Mouse (Mus musculus): ENCODE data around the gene 4930455H04Rik. TPM values are rescaled to one million over a fixed set of nuclear protein-coding genes. Genes with fewer than 3 reads are reported as not detected.

4930455H04Rik gene
- total RNA-seq, 2 experiments from 2014 or later: not detected

- no peak for ATAC-seq (ENCODE audit: poor library complexity, severe bottlenecking)
Observed at GRCm38 (mm10) chr3:116966225-116966624, 1.8 kb upstream of the 4930455H04Rik start.

- ATAC-seq (ENCODE audit: poor library complexity, severe bottlenecking): no peak
Observed at GRCm38 (mm10) chr3:116966800-116967199, 1.3 kb upstream of the 4930455H04Rik start.

GRCm38 (mm10) chr3:116967436-116967835 is 631 bp upstream of the 4930455H04Rik start:
- no peak for ATAC-seq (ENCODE audit: poor library complexity, severe bottlenecking)

GRCm38 (mm10) chr3:116968540-116968997 is 502 bp downstream of the 4930455H04Rik start, which contains the start of gene Palmd:
TSS of gene Palmd (minus strand) at chr3:116968987.
- no peak for ATAC-seq (ENCODE audit: poor library complexity, severe bottlenecking)

GRCm38 (mm10) chr3:116969003-116969402 is 936 bp downstream of the 4930455H04Rik start:
- ATAC-seq (ENCODE audit: poor library complexity, severe bottlenecking): no peak

- no peak for ATAC-seq (ENCODE audit: poor library complexity, severe bottlenecking)
Observed at GRCm38 (mm10) chr3:116969786-116970185, 1.7 kb downstream of the 4930455H04Rik start.

- ATAC-seq (ENCODE audit: poor library complexity, severe bottlenecking): no peak
Observed at GRCm38 (mm10) chr3:116981811-116982575, 13.9 kb downstream of the 4930455H04Rik start.

GRCm38 (mm10) chr3:116985042-116985455 is 17.0 kb downstream of the 4930455H04Rik start:
- no peak for ATAC-seq (ENCODE audit: poor library complexity, severe bottlenecking)

- ATAC-seq (ENCODE audit: poor library complexity, severe bottlenecking): no peak
Observed at GRCm38 (mm10) chr3:116985741-116986140, 17.7 kb downstream of the 4930455H04Rik start.

GRCm38 (mm10) chr3:116986451-116986850 is 18.4 kb downstream of the 4930455H04Rik start:
- ATAC-seq (ENCODE audit: poor library complexity, severe bottlenecking): no peak

GRCm38 (mm10) chr3:116988221-116988620 is 20.2 kb downstream of the 4930455H04Rik start:
- ATAC-seq (ENCODE audit: poor library complexity, severe bottlenecking): no peak

GRCm38 (mm10) chr3:116991180-116991579 is 23.1 kb downstream of the 4930455H04Rik start:
- no peak for ATAC-seq (ENCODE audit: poor library complexity, severe bottlenecking)

GRCm38 (mm10) chr3:116993011-116993410 is 24.9 kb downstream of the 4930455H04Rik start:
- ATAC-seq (ENCODE audit: poor library complexity, severe bottlenecking): no peak

GRCm38 (mm10) chr3:117001686-117002485 is 33.8 kb downstream of the 4930455H04Rik start:
- no peak for ATAC-seq (ENCODE audit: poor library complexity, severe bottlenecking)

GRCm38 (mm10) chr3:117003379-117003778 is 35.3 kb downstream of the 4930455H04Rik start:
- ATAC-seq (ENCODE audit: poor library complexity, severe bottlenecking): no peak

GRCm38 (mm10) chr3:117006636-117007035 is 38.6 kb downstream of the 4930455H04Rik start:
- no peak for ATAC-seq (ENCODE audit: poor library complexity, severe bottlenecking)

GRCm38 (mm10) chr3:117007340-117007739 is 39.3 kb downstream of the 4930455H04Rik start:
- no peak for ATAC-seq (ENCODE audit: poor library complexity, severe bottlenecking)

- ATAC-seq (ENCODE audit: poor library complexity, severe bottlenecking): no peak
Observed at GRCm38 (mm10) chr3:117010182-117010581, 42.1 kb downstream of the 4930455H04Rik start.

- no peak for ATAC-seq (ENCODE audit: poor library complexity, severe bottlenecking)
Observed at GRCm38 (mm10) chr3:117020319-117020718, 52.3 kb downstream of the 4930455H04Rik start.

GRCm38 (mm10) chr3:117021907-117022306 is 53.8 kb downstream of the 4930455H04Rik start:
- ATAC-seq (ENCODE audit: poor library complexity, severe bottlenecking): no peak

- no peak for ATAC-seq (ENCODE audit: poor library complexity, severe bottlenecking)
Observed at GRCm38 (mm10) chr3:117024111-117024510, 56.0 kb downstream of the 4930455H04Rik start.

- no peak for ATAC-seq (ENCODE audit: poor library complexity, severe bottlenecking)
Observed at GRCm38 (mm10) chr3:117024557-117024956, 56.5 kb downstream of the 4930455H04Rik start.
